Mouse (Mus musculus): ENCODE data around the gene Dcaf5. TPM values are rescaled to one million over a fixed set of nuclear protein-coding genes. Genes with fewer than 3 reads are reported as not detected.

Dcaf5 gene
- polyA plus RNA-seq, 1 experiment: 15.2 TPM

DNA sequence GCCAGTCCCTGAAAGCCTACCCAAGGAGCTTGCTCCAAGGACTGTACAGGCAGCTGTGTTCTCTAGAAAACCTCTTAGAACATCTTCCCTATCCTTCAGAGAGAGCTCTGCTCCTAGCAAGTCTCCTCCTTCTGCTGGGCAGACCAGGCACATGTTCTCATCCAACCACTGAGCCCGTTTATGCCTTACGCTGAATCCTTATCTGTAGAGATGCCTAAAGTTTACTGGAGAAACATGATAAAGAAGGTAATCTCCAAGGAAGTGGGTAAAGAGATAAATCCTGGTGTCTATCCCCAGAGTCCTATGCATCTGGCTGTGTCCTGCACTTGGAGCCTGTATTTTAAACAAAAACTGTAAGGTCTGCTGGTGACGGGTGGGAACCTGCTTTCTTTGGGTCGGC is 145.9 kb downstream of the Dcaf5 start:
- Histone ChIP-seq H3K27me3 (ENCODE audit: control insufficient read depth, insufficient read depth, low read length) (no peaks in the 10 kb centered on the region), H3K27ac (ENCODE audit: insufficient read depth, low read depth, low read length) (no peak overlapping the region), H3K4me3 (ENCODE audit: low read depth, low read length) (no peak overlapping the region), H3K36me3 (ENCODE audit: control insufficient read depth, insufficient read depth, low read length) (no peaks in the 10 kb centered on the region), H3K4me1 (ENCODE audit: control insufficient read depth, insufficient read depth, insufficient read length, low read length) (no peaks in the 10 kb centered on the region; the same call in 1 of the 2 replicates)
- WGBS: 79% methylated on average over 4 of the region's 4 CpGs
- TF ChIP-seq POLR2A (IDR thresholded peaks at IDR 0.05; ENCODE audit: low read depth, low read length) (no peak), CTCF (IDR thresholded peaks at IDR 0.05; ENCODE audit: extremely low read depth, insufficient read length, insufficient replicate concordance, low read depth, low read length) (no peak)

DNA sequence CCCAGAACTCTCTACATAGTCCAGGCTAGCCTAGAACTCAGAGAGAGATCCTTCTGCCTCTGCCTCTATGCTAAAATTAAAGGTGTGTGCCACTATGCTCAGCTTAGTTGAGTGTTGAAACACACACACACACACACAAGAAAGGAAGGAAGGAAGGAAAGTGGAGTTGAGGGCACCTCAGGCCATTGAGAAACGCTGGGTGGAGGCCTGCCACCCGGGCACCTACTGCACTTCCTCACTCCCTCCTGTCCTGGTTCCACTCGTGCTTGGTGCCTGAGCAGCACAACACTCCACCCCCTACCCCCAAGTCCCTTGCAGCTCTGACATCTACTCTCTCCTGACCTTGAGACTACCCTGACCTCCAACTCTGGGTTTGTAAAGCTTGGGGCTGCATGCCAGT is 146.7 kb downstream of the Dcaf5 start:
- Histone ChIP-seq H3K4me3 (ENCODE audit: low read depth, low read length) (no peak overlapping the region), H3K27me3 (ENCODE audit: control insufficient read depth, insufficient read depth, low read length) (no peaks in the 10 kb centered on the region), H3K4me1 (ENCODE audit: control insufficient read depth, insufficient read depth, insufficient read length, low read length) (no peaks in the 10 kb centered on the region; the same call in 1 of the 2 replicates), H3K27ac (ENCODE audit: insufficient read depth, low read depth, low read length) (no peak overlapping the region), H3K36me3 (ENCODE audit: control insufficient read depth, insufficient read depth, low read length) (no peaks in the 10 kb centered on the region)
- no peak for TF ChIP-seq POLR2A (IDR thresholded peaks at IDR 0.05; ENCODE audit: low read depth, low read length)
- TF ChIP-seq CTCF (IDR thresholded peaks at IDR 0.05; ENCODE audit: extremely low read depth, insufficient read length, insufficient replicate concordance, low read depth, low read length): no peak
- WGBS: 57% methylated on average over 3 of the region's 3 CpGs

DNA sequence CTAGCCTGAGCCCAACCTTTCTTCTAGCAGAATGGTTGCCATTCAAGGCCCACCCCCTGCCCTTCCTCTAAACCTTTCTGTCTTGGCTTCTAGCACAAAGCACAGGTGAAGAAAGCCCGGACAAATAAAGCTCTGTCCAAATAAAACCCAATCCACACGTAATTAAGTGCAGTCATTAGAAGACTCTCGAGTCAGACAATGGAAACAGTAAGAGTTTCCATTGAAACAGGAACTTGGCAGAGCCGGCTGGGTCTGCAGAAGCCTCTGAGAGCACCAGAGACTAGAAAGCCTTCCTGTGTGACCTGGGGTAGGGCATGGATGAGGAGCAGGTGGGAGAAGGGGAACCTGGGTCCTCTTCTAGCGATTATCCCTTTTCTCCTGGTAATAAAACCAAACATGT is 150.5 kb downstream of the Dcaf5 start:
- TF ChIP-seq CTCF (IDR thresholded peaks at IDR 0.05; ENCODE audit: extremely low read depth, insufficient read length, insufficient replicate concordance, low read depth, low read length) (no peak), POLR2A (IDR thresholded peaks at IDR 0.05; ENCODE audit: low read depth, low read length) (no peak)
- no peaks in the 10 kb centered on the region for H3K36me3 ChIP-seq (ENCODE audit: control insufficient read depth, insufficient read depth, low read length)
- WGBS: 49% methylated on average over 5 of the region's 5 CpGs
- no peaks in the 10 kb centered on the region for H3K27me3 ChIP-seq (ENCODE audit: control insufficient read depth, insufficient read depth, low read length)
- H3K4me3 ChIP-seq (ENCODE audit: low read depth, low read length): no peak overlapping the region
- H3K4me1 ChIP-seq (ENCODE audit: control insufficient read depth, insufficient read depth, insufficient read length, low read length): no peaks in the 10 kb centered on the region; the same call in 1 of the 2 replicates
- H3K27ac ChIP-seq (ENCODE audit: insufficient read depth, low read depth, low read length): no peak overlapping the region

Other genes starting within 250 kb of the Dcaf5 start
- 53.1 and 55.5 TPM in 2 replicates for gene Actn1, start 176.2 kb downstream of the Dcaf5 start, polyA plus RNA-seq (2012; rRNA removed)
- gene Exd2, start 26.5 kb upstream of the Dcaf5 start, polyA plus RNA-seq (2012; rRNA removed): 3.6 and 4.5 TPM in 2 replicates
- 0.53 and 0.62 TPM in 2 replicates for gene Galnt16, start 81.7 kb upstream of the Dcaf5 start, polyA plus RNA-seq (2012; rRNA removed)
- gene Slc39a9, start 207.3 kb upstream of the Dcaf5 start, polyA plus RNA-seq (2012; rRNA removed): 50.2 and 80.9 TPM in 2 replicates
- gene Erh, start 207.7 kb upstream of the Dcaf5 start, polyA plus RNA-seq (2012; rRNA removed): 8.7 and 9.8 TPM in 2 replicates